Mouse (Mus musculus) urinary bladder, postnatal 4 days (tissue): ENCODE data around the gene Rev3l.

ENCODE experiments used
- DNase-seq, 2 experiments: peaks; one replicate each; pipeline ENCODE4 v3.0.0; 2021 to 2022; ENCODE audit warnings: low spot score in 2 of 2

Gene Rev3l

DNA sequence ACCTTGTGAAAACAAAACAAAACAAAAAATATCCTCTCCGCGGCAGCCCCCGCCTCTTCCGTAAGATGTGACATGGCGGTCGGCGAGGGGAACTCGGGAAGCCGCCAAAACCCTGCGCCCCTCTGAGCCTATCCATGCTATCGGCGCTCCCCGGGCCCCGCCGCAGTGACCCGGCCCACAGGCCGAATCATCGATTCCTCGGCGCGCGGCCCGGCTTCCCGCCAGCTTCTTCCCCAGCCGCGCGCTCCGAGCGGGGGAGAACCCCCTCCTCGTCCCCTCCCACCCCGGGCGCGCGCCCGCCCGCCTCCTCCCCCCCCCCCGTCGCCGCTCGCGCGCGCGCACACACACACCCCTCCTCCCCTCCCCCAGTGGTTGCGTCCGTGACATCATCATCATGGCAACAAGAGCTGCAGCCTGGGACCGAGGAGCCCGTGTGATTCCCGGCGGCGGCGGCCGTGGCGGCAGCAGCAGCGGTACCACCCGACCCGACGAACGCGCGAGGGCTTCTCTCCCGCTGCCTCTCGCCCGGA is at the start of gene Rev3l:
Gene Rev3l (plus strand): TSS at position 383 of the 530 bp plus-strand sequence.
- DNase-seq: peak; percentile 93

DNA sequence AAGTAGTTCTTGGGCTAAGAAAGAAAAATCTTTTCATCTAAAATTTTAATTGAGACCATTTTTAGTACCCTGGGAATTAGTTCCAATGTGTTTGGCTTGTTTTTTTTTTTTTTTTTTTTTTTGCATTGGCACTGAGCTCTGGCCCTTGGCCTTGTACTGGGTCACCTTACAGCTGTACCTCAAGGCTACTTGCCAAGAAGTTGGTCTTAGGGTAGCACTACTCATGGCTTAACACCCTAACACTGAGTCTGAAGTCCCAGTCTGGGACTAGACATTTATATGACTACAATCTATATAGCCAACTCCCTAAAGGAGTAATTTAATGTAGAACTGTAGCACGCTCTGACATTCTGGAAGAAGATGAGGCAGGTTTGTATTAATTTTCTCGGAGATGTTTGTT is 49.4 kb upstream of the Rev3l start:
- DNase-seq: no peak

DNA sequence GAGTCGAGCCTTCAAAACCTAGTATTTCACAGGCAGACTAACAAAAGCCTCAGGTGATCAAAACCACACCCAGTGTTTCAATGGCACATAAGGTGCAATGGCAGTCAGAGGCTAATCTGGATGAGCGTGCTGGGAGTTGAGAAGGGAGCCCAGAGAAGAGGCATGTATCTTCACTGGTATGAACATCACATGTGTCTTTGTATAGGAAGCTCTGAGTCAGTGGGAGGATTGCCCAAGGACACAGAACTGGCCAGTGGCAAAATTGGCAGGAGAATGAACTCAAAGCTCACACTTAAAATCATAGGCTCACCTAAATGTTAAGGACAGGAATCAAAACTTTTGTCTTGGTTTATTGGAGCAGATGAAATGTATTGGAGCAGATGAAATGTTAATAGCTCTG is 48.4 kb upstream of the Rev3l start:
- DNase-seq: no peak

DNA sequence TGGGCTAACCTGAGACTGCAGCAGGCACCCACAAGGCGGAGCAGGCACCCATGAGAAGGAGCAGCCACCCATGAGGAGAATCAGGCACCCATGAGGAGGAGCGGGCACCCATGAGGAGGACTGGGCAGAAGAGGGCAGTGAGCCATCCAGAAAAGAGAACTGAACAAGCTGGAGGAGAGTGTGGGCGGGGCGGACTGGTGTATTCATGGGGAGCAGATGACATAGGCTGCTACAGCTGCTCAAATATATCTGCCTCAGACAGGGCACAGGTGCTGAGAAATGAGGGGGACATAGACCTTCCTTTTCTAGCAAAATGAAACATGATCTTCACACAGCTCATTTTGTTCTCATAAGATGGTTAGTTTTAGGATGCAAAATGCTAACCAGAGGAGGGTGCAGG is 45.1 kb upstream of the Rev3l start:
- DNase-seq: no peak

DNA sequence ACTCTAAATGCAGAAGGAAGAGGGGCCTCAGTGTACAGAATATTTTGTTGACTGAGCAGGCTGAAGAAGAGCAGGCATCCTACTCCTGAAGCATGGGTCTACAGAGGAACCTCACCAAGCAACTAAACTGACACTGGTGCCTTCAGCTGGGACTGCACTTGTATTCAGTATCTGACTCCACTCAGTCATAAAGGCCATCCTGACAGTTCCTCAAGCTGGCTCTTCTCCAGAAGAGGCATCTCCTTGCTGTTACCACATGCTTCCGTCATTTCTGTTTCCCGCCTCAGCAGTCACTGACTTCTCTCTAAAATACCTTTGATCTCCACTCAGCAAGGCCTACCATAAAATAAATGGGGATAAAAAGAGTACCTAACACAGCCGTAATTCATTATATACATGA is 44.1 kb upstream of the Rev3l start:
- DNase-seq: no peak

DNA sequence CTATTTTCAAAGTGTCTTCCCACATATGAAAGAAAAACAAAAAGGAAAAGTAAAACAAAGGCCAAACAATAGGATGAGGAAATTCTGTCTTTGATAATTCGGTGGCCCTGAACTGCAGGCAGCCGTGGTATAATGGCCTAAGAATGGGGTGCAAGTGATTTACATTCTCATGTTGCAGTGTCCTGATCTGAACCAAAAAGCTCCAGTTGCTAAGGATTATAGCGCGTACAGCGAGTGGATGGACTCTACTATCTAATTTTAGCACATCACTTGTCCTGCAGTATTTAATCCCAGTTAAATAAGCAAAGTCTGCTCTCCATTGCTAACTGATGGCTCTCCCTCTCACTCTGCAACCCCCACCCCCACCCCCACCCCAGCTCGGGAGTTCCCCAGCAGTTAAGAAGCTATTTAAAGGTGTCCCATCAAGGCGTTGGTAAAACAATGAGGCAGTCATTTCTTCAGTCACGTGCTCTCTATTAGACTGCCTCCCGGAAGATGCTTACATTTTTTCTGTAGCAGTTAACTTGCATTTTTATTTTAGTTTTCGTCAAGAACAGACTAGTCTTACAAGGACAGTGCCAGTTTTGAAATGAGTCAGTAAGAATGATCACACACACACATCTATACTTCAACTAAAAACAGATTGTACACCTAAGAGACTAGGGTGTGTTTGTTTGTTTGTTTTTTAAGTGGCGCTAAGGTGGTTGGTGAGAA is 40.4 kb upstream of the Rev3l start:
- DNase-seq: no peak

DNA sequence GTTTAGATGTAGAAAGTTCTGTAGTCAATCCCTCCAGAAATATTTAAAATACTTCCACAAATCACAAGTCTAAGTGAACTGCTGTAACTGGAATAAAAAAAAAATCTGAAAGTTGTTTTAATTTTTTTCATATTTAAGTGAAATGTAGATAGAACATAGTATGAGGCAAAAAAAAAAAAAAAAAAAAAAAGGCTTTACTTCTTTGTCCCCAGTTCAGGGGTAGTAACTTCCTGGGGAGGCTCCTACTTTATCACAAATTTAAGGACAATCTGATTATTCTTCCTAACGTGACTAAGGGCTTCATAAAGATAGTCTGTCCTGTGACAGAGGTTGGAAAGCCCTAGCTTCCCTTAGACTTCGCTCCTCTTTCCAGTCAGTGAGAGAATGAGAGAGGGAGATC is 39.8 kb upstream of the Rev3l start:
- no peak for DNase-seq

DNA sequence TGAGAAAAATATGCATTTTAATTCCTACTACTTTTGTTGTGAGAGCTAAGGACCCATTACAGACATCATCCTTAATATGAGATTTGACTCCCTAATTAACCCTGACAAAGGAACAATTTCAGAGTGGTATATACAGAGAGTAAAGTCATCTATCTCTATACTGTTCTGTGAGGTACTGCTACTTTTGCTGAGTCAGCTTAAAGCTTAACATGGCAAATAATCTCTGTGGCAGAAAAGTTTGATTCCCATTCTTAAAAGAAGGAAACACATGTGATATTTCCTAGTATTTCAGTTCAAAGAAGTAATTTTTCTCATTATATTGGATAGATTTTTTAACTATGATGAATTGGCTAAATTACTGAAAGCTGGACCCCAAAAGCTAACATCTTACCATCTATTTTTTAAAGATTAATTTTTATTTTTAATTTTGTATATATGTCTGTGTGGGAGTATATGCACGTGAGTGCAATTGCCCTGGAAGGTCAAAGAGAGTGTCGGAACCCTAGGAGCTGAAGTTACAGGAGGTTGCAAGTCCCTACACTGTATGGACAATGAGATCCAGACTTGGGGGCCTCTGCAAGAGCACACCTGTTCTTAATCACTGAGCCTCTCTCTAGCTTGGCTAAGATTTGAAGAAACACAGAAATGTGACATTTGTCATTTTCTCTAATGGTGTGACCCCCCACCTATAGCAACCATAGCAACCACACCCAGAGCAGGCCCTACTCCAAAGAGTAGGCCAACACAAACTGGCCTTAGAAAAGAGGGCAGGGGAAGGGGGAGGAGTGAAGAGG is 24.0 kb upstream of the Rev3l start:
- no peak for DNase-seq

DNA sequence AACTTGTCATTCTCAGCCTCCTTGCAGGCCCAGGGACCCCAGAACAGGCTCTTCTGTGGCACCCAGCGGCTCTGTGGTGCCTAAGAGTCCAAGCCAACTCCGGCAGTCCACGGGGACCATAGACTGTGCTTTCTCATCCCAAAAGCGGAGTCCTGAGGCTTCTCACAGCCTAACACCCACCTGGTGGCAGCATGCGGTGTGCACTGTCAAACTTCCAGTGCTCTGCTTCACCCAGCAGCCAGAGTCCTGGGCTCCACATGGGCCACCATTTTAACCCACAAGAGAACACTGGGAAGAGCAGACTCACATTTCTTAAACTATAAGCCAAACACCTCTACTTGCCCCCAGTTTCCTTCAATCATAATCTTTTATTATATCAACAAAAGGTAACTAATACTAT is 15.0 kb upstream of the Rev3l start:
- no peak for DNase-seq

DNA sequence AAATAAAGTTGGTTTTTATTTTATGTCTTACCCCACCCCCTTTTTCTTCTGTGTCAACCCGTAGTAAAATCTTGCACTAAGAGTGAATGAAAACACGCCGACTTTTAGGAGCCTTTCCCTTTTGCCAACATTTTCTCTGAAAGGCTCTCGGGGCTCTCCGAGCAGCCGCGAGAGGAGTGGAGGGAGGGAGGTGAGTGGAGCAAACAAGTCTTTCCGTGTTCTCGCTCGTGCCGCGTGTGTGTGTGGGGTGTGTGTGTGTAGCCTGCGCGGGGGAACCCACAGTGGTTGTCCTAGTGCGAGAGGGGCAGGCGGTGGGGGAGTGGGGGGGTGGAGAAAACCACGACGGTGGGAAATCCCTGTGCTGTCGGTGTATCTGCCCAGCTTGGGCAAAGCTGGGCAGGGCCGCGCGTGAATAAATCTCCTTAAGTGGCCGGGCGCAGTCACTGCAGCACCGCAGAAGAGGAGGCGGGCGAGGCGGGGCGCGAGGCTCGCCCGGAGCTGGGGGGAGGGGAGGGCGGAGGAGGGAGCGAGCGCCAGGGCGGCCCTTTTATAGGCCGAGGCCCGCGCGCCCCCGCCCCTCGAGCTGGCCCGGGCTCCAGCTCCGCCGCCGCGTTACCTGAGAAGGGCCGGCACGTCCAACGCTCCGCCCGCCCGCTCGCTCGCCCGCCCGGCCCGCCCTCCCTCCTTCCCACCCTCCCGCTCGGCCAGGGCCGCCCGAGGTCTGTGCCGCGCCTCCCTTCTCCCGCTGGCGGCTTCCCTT is 762 bp upstream of the Rev3l start:
- peak; percentile 93 for DNase-seq

DNA sequence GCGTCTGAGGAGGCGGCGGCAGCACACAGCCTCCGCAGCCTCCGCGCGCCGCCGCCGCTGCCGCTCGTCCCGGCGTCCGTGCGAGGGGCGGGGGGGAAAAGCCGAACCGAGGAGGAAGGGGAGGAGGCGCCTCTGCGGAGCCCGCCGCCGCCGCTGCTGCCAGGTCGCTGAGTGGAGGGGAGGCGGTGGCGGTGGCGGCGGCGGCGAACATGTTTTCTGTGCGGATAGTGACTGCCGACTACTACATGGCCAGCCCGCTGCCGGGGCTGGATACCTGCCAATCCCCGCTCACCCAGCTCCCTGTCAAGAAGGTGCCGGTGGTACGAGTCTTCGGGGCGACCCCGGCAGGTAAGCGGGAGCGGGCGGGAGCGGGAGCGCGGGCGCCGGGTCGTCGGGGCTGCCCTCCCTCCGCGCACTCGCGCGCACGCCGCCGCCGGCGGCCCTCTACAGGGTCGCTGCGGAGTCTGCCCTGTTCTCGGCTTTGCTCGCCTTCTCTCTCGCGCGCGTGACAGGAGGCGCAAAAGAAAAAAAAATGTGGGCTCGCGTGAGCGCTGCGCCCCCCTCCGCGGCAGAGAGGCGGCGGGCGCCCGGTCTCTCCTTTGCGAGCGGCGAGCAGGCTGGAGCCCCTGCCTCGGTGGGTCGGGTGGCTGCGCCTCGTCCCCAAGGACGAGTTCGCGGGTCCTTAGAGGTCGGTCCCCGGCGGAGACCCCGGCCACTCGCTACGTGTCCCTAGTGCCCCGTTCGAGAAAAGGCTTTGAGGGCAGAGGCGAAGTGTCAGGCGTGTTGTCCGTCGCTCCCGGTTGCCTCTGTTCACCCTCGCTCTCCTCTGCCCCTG is 565 bp downstream of the Rev3l start:
- peak; percentile 71 for DNase-seq

DNA sequence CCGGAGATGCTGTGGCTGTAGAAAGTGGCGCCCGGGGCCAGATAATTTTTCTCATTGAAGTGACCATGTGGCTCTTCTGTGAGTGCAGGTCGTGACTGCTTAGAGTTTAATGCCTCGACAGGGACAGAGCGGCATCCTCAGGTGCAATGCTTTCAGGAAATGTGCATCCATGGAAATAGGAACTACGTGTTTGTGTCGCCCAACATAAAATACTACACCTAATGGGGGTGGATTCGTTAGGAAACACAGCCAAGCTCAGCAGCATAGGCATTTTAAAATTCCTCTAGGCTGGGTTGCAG is 1.1 kb downstream of the Rev3l start:
- DNase-seq: no peak

DNA sequence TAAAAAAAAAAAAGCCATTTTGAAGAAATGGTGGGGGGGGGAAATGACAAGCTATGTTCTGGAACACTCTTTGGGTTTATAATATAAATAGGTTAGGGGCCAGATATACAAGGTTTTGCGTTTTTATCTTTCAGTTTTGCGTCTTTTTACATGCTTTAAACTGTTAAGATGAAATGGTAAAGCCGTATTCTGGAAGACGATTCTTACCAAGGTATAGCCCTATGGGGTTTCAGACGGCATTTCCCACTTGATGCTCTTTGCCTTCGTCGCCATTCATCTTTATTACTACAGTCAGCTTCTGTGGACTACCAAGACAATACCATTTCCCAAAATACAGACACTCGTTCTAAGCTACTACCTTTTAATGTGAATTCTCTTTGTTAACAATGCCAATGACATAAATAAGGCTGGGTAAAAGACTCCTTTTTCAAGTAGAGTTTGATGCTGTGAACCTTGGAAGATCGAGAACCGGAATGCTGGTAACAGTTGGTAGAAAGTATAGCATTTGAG is 1.6 kb downstream of the Rev3l start:
- no peak for DNase-seq

DNA sequence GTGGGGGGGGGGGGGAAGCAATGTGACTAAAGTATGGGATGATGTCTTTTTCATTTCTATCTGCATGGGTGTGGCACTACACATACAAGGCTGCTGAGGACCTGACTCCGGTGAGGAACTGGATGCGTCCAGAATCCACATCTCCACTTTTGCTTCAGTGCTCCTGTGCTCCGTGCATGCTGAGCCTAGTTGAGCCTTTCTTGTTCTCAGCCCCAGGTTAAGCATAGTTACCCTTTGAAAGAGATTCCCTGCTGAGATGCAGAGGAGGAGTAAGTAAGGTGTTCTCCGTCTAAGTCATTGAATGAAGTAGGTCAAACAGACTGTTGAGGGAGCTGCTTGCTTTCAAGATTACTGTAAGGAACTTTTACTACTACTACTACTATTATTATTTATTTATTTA is 4.3 kb downstream of the Rev3l start:
- no peak for DNase-seq

DNA sequence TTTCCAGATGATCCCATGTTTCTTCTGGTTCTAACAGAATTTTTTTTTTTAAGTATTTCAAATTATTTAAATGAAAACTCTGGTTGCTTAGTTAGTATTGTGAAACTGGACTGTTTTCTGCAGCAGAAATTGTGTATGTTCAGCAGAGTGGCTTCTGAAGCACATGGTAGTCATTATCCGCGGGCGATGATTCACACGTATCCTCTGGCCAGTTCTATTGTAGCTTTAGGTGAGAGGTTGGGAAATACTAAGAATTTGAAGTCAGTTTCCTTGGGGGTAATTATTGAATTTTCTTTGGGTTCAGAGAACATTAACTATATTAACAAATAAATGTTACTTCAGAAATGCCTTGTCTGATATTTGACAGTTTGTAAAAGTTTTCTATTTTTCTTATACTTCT is 10.1 kb downstream of the Rev3l start:
- DNase-seq: no peak

DNA sequence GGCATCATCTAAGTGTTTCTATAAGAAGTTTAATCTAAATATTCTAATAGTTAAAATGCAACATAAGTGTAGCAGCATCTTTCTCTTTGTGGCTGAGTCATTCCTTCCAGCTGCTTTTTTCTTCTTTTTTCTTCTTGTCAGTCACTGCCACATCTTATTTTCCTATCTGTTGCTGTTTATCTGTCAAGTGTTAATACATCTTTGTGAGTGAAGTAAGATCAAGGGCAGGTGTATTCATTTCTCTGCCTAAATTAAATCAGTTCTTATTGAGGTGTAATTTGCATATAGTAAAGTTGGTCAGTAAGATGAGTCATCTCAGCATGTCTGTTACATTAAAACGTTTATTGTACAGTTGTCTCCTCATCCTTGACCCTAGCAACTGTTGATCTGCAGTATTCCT is 32.8 kb downstream of the Rev3l start:
- DNase-seq: no peak

DNA sequence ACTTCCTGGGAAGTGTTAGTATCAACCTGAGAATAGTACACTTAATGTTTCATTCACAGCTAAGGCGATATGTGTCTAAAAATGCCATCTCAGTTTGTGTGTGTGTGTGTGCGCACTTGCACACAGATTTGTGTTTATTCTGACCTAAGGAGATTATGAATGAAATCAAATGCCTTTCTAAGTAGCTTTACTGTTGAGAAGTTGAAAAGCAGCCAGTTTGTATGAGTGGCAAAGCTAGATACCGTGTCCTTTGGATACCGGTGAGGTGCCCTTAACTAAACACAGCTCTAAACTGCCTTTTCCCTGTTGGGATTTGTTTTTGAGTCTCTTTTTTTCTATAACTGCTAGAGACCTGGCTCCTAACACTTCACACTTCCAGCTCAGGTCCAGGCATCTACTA is 34.8 kb downstream of the Rev3l start:
- DNase-seq: no peak

DNA sequence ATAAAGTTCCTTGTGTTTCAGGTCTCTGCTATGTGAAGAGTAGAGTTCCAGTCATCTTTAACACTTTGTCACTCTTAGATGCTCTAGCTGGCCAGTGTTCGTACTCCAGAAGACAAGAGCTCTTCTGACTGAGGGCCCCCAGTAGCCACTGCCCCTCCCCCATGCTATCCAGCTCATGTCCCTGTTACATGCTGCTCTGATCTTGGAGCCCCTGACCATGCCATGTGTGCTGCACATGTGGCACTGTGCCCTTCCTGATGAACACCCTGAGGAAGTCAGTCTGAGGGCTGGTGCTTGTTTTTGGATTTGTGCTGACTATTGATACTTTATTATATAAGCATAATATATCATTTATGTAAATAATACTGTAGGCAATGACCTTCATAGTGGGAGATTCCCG is 40.3 kb downstream of the Rev3l start:
- no peak for DNase-seq

DNA sequence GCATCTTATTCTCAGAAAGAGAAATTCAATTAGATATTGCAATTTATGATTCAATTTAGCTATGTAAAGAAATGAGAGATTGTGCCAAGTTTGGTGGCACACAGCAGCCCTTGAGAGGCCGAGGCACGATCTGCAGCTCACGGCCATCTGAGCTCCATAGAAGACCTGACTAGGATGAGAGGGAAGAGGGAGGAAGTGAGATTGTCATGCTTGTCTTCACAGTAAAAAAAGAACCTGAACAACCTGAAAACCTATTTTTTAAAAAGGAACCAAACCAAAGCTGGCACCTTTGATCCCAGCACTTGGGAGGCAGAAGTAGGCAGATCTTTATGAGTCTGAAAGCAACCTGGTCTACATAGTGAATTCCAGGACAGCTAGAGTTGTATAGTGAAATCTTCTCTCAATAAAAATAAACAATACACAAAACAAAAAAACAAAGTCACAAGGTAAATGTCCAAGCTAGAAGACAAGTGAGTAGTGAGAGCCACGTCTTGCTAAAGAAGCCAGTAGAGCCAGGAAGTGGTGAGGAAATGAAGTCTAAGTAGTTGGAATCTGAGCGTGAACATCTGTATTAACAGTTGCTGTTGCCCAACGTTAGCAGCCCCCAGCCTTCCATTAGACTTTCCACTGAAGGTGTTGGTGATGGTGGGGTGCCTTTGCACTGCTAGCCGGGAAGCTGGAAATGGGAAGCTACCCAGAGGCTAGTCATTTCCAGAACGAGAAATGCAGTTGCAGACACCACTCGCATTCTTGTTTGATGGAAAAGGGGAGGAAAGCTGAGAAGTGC is 42.2 kb downstream of the Rev3l start:
- no peak for DNase-seq

DNA sequence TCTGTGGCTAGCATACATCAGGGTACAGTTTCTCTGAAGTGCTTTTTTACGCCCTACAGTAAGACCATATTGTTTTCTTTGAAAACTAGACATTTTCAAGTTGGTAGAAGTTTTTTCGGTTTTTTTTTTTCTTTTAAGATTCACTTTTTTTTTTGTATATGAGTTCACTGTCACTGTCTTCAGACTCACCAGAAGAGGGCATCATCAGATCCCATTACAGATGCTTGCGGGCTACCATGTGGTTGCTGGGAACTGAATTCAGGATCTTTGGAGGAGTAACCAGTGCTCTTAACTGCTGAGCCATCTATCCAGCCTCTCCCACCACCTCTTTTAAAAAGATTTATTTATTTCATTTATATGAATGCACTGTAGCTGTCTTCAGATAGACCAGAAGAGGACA is 45.0 kb downstream of the Rev3l start:
- DNase-seq: no peak

DNA sequence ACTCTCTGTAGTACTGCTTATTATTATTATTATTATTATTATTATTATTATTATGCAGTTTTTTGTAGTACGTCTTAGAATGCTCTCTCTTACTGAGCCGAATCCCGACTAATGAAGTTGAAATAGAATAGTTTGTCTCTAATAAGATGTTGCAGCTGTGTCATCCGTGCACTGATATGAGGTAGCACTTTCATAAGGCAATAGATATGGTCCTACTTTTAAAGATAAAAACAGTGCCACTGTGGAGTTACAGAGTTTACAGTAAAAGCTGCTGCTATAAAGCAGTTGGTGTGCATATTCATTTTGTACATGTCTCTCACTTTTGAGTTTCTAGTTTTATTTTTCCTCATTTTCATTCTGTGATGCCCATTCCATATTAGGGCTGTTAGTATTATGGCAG is 46.4 kb downstream of the Rev3l start:
- no peak for DNase-seq
